Comparison of ENCODE assay signal across 8 mouse cellular contexts in the genomic region with DNA sequence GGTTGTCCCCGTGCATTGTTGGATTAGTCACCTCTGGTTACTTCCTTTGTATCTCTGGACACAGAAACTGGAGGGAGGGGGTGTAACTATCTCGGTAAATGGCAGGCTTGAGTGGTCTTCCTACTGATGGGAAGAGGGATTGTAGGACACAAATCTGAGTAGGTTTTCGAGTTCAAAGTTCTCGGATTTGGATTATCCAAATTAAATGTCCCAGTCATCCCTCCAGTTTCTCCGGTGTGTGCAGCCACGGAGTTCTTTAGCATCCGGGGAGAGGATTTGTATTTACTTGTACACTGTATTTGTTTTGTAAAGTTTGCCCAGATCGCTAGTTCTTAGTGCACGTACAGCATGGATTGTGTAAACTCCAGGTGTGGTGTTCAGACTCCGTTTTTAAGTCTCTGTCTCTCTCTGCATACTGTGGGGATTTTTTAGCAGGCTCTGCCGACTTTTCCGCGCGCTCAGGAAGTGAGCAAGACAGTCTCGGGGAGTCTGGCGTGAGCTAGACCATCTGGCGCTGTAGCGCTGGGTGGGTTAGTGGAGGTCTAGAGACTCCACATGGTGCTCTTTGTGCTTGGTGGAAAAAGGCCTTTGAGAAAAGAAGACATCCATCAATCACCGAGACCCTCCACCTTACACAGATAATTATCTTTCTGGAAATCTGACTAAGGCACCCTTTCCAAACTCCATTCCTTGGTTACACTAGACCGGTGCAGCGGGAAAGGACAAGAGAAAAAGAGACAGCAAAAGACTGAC. TPM values are rescaled to one million over a fixed set of nuclear protein-coding genes. Genes with fewer than 3 reads are reported as not detected.
DNase-seq lines count a peak whose midpoint lies in the region; ATAC-seq and TF ChIP-seq lines count a peak whose summit lies in the region.

No protein-coding gene starts in this region.

- H3K4me3 ChIP-seq in embryonic facial prominence, embryonic 14.5 days (ENCODE audit: low read depth, low read length), result peak overlapping the region; percentile 51
- H3K4me3 ChIP-seq in hindbrain, embryonic 12.5 days, result peak overlapping the region; percentile 62
- peak overlapping the region; percentile 54 for H3K4me3 ChIP-seq in limb, embryonic 11.5 days (ENCODE audit: low read depth, low read length)
- peak overlapping the region; percentile 24 for H3K4me3 ChIP-seq in myocyte

- H3K79me2 ChIP-seq in myocyte (ENCODE audit: control insufficient read depth, insufficient read depth), result no peaks in the 10 kb centered on the region

- H3K9me3 ChIP-seq in embryonic facial prominence, embryonic 14.5 days (ENCODE audit: control insufficient read depth, low read length), result no peaks in the 10 kb centered on the region
- no peaks in the 10 kb centered on the region for H3K9me3 ChIP-seq in hindbrain, embryonic 12.5 days (replicated peaks)
- no peaks in the 10 kb centered on the region for H3K9me3 ChIP-seq in limb, embryonic 11.5 days (ENCODE audit: control insufficient read depth, low read length)

- H3ac ChIP-seq in myocyte (ENCODE audit: control insufficient read depth, insufficient read length), result no peak overlapping the region

- DNase-seq in thymus, postnatal 4 days, result peak; percentile 16
- DNase-seq in thymus, postnatal 25 days, result no peak
- DNase-seq in embryonic facial prominence, embryonic 14.5 days (ENCODE audit: low spot score), result peak; percentile 56
- peak; percentile 68 for DNase-seq in limb, embryonic 11.5 days (ENCODE audit: low spot score)
- no peak for DNase-seq in urinary bladder, postnatal 36 days (ENCODE audit: low spot score in 2 of 2)
- no peak for DNase-seq in Muller cell, postnatal 12 days (ENCODE audit: inconsistent ontology term)

- peak overlapping the region; percentile 46; the same call in 1 of the 2 replicates for H3K27ac ChIP-seq in embryonic facial prominence, embryonic 14.5 days (replicated peaks; ENCODE audit: low read depth, low read length)
- H3K27ac ChIP-seq in hindbrain, embryonic 12.5 days, result 0 out of 2 replicates have a peak overlapping the region, but pooled peaks have one; percentile 1
- no peak overlapping the region for H3K27ac ChIP-seq in limb, embryonic 11.5 days (replicated peaks; ENCODE audit: low read depth, low read length)

- peak overlapping the region; percentile 90 for H3K4me2 ChIP-seq in embryonic facial prominence, embryonic 14.5 days (ENCODE audit: low read depth, low read length)
- peak overlapping the region; percentile 85 for H3K4me2 ChIP-seq in hindbrain, embryonic 12.5 days (replicated peaks)
- peak overlapping the region; percentile 89 for H3K4me2 ChIP-seq in limb, embryonic 11.5 days (ENCODE audit: low read depth, severe bottlenecking)
- peak overlapping the region; percentile 97 for H3K4me2 ChIP-seq in myocyte (ENCODE audit: low read depth)

- no peak for TF ChIP-seq POLR2A in myocyte (IDR thresholded peaks at IDR 0.05; ENCODE audit: insufficient read length, low read depth)

- no peak for ATAC-seq in embryonic facial prominence, embryonic 14.5 days (ENCODE audit: low read depth)
- ATAC-seq in hindbrain, embryonic 12.5 days (ENCODE audit: low FRiP score), result peak; percentile 18; the same call in 1 of the 2 replicates
- ATAC-seq in limb, embryonic 11.5 days (ENCODE audit: insufficient number of reproducible peaks, low FRiP score, low TSS enrichment, low read depth), result no peak

- H3K27me3 ChIP-seq in embryonic facial prominence, embryonic 14.5 days (replicated peaks; ENCODE audit: control insufficient read depth, insufficient read depth, low read length), result peaks cover 56% of the 10 kb centered on the region
- H3K27me3 ChIP-seq in hindbrain, embryonic 12.5 days, result peaks cover 54% of the 10 kb centered on the region
- H3K27me3 ChIP-seq in limb, embryonic 11.5 days (ENCODE audit: control insufficient read depth, insufficient read depth, low read length), result peaks cover 12% of the 10 kb centered on the region
- H3K27me3 ChIP-seq in myocyte (ENCODE audit: control insufficient read depth, insufficient read depth, insufficient read length), result peaks cover 4% of the 10 kb centered on the region

- H3K9ac ChIP-seq in embryonic facial prominence, embryonic 14.5 days (ENCODE audit: low read depth, low read length), result peak overlapping the region; percentile 49
- no peak overlapping the region for H3K9ac ChIP-seq in hindbrain, embryonic 12.5 days
- no peak overlapping the region; the same call in 1 of the 2 replicates for H3K9ac ChIP-seq in limb, embryonic 11.5 days (ENCODE audit: low read length)

- under 1% methylated on average over 21 of the region's 21 CpGs for WGBS in embryonic facial prominence, embryonic 14.5 days
- WGBS in hindbrain, embryonic 12.5 days, result under 1% methylated on average over 21 of the region's 21 CpGs
- under 1% methylated on average over 21 of the region's 21 CpGs for WGBS in limb, embryonic 11.5 days

- no peaks in the 10 kb centered on the region for H3K36me3 ChIP-seq in embryonic facial prominence, embryonic 14.5 days (ENCODE audit: control insufficient read depth, insufficient read depth, low read length)
- H3K36me3 ChIP-seq in hindbrain, embryonic 12.5 days, result no peaks in the 10 kb centered on the region
- no peaks in the 10 kb centered on the region for H3K36me3 ChIP-seq in limb, embryonic 11.5 days (ENCODE audit: control insufficient read depth, insufficient read depth, low read length)
- no peaks in the 10 kb centered on the region for H3K36me3 ChIP-seq in myocyte (ENCODE audit: control insufficient read depth, insufficient read depth)

- H3K4me1 ChIP-seq in embryonic facial prominence, embryonic 14.5 days (ENCODE audit: control insufficient read depth, insufficient read depth, low read length), result peaks cover 20% of the 10 kb centered on the region
- H3K4me1 ChIP-seq in hindbrain, embryonic 12.5 days, result peaks cover 23% of the 10 kb centered on the region
- peaks cover 6% of the 10 kb centered on the region for H3K4me1 ChIP-seq in limb, embryonic 11.5 days (ENCODE audit: control insufficient read depth, insufficient read depth, low read length)

TF ChIP-seq in myocyte, 11 proteins besides CTCF, POLR2A, EP300 and RAD21:
- TF ChIP-seq CEBPB (IDR thresholded peaks at IDR 0.05; ENCODE audit: insufficient read depth, poor library complexity, severe bottlenecking), result no peak
- no peak for TF ChIP-seq MYOG (IDR thresholded peaks at IDR 0.05; ENCODE audit: control insufficient read depth in 1 of 3, insufficient read depth in 1 of 3, insufficient read length in 2 of 3, low read depth in 2 of 3)
- TF ChIP-seq TCF3 (IDR thresholded peaks at IDR 0.05; ENCODE audit: insufficient read length, low read depth), result no peak
- TF ChIP-seq SRF (IDR thresholded peaks at IDR 0.05; ENCODE audit: control insufficient read depth, insufficient read length, low read depth), result no peak
- TF ChIP-seq MYOD1 (IDR thresholded peaks at IDR 0.05; ENCODE audit: control insufficient read depth in 1 of 3, insufficient read length in 2 of 3, low read depth in 2 of 3), result no peak

RNA-seq across cellular contexts. Expression of gene Hey2, which starts 1.0 kb away (rescaled TPM):
- polyA plus RNA-seq in embryonic facial prominence, embryonic 14.5 days (2014; fragmentation: Nextera tagmentation; extraction: Ambion mirVana), result 4.6 and 5.4 TPM in 2 replicates
- polyA plus RNA-seq in hindbrain, embryonic 12.5 days (2016; fragmentation: Nextera tagmentation; extraction: Ambion mirVana), result 6.7 and 8.1 TPM in 2 replicates
- polyA plus RNA-seq in limb, embryonic 11.5 days (2014; fragmentation: Nextera tagmentation; extraction: Ambion mirVana), result 1.1 and 1.8 TPM in 2 replicates
- 0.02 TPM for polyA plus RNA-seq in myocyte (2012; fragmentation: generic; extraction: Trizol)

RNA-seq across cellular contexts. Expression of gene Ncoa7, which starts 40.5 kb away (rescaled TPM):
- polyA plus RNA-seq in embryonic facial prominence, embryonic 14.5 days (2014; fragmentation: Nextera tagmentation; extraction: Ambion mirVana), result 10.6 TPM in 2 replicates
- 8.6 and 11.3 TPM in 2 replicates for polyA plus RNA-seq in hindbrain, embryonic 12.5 days (2016; fragmentation: Nextera tagmentation; extraction: Ambion mirVana)
- 9.2 and 9.4 TPM in 2 replicates for polyA plus RNA-seq in limb, embryonic 11.5 days (2014; fragmentation: Nextera tagmentation; extraction: Ambion mirVana)
- 2.7 TPM for polyA plus RNA-seq in myocyte (2012; fragmentation: generic; extraction: Trizol)

Comparison
In these comparisons a context has a peak if more than half of its experiments do, and no peak if none do; other contexts are left out.
1. DNase-seq: peak in thymus, postnatal 4 days (single experiment), embryonic facial prominence, embryonic 14.5 days (single experiment) and limb, embryonic 11.5 days (single experiment); none in thymus, postnatal 25 days (single experiment), urinary bladder, postnatal 36 days (0 of 2) and Muller cell, postnatal 12 days (single experiment).
2. Peak in every context shown above with its lines, with median percentiles within 50 percentile points of each other: H3K4me2 ChIP-seq and H3K4me3 ChIP-seq.